ENCODE assay signal across 7 mouse cellular contexts in the genomic region with DNA sequence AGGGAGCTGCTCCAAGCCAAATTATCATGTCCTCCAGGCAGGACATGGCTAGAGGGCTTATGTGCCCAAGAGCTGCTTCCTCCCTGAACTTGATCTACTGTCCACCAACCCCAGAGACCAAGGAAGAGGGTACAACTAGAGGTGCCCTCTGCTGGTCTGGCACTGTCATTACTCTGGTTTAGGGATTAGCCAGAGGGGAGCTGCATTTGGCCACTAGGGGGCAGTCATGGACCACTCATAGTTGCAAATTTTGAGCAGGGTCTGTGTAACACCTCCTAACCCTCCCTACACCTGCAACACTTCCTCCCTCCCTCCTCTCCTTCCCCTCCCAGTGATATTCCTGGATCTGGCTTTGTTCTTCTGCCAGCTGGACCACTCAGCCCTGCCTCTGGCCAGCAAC. TPM values are rescaled to one million over a fixed set of nuclear protein-coding genes. Genes with fewer than 3 reads are reported as not detected.
DNase-seq lines count a peak whose midpoint lies in the region; ATAC-seq and TF ChIP-seq lines count a peak whose summit lies in the region.

No protein-coding gene starts in this region.

- ATAC-seq in limb, embryonic 14.5 days (ENCODE audit: low FRiP score, low read depth), result 0 out of 2 replicates have a peak, but pooled peaks have one; percentile 16
- ATAC-seq in midbrain, postnatal 0 days (ENCODE audit: low FRiP score), result peak; percentile 47

- H3K4me2 ChIP-seq in limb, embryonic 14.5 days (replicated peaks; ENCODE audit: low read depth, low read length, severe bottlenecking), result no peak overlapping the region
- H3K4me2 ChIP-seq in midbrain, postnatal 0 days (ENCODE audit: low read depth, low read length, poor library complexity, severe bottlenecking), result no peak overlapping the region

- peak; percentile 76 for DNase-seq in adrenal gland, adult 2 months
- peak; percentile 86 for DNase-seq in embryo, embryonic 10 days (ENCODE audit: low spot score)
- peak; percentile 68 to 81 for DNase-seq in gastrocnemius, postnatal 36 days
- DNase-seq in kidney, adult 2 months, result peak; percentile 80
- DNase-seq in limb, embryonic 14.5 days (ENCODE audit: low spot score), result peak; percentile 86
- DNase-seq in midbrain, postnatal 0 days (ENCODE audit: low spot score), result peak; percentile 89
- DNase-seq in spleen, postnatal 10 days (ENCODE audit: low spot score in 2 of 2), result peak; percentile 78 to 89

- H3K4me3 ChIP-seq in kidney, adult 2 months (ENCODE audit: insufficient read depth, low read depth, low read length), result no peak overlapping the region
- H3K4me3 ChIP-seq in limb, embryonic 14.5 days (replicated peaks; ENCODE audit: low read length), result no peak overlapping the region
- no peak overlapping the region for H3K4me3 ChIP-seq in midbrain, postnatal 0 days (ENCODE audit: low read depth, low read length)

- no peak overlapping the region for H3K27ac ChIP-seq in kidney, adult 2 months (ENCODE audit: insufficient read depth, low read depth, low read length)
- H3K27ac ChIP-seq in limb, embryonic 14.5 days (replicated peaks; ENCODE audit: low read depth, low read length), result no peak overlapping the region
- no peak overlapping the region for H3K27ac ChIP-seq in midbrain, postnatal 0 days (ENCODE audit: low read depth, low read length)

- H3K9ac ChIP-seq in limb, embryonic 14.5 days (ENCODE audit: low read depth, low read length, severe bottlenecking), result no peak overlapping the region
- no peak overlapping the region for H3K9ac ChIP-seq in midbrain, postnatal 0 days (replicated peaks; ENCODE audit: low read length, poor library complexity, severe bottlenecking)

- H3K9me3 ChIP-seq in limb, embryonic 14.5 days (ENCODE audit: control insufficient read depth, low read length), result no peaks in the 10 kb centered on the region
- no peaks in the 10 kb centered on the region for H3K9me3 ChIP-seq in midbrain, postnatal 0 days (ENCODE audit: low read length)

- no peaks in the 10 kb centered on the region for H3K36me3 ChIP-seq in kidney, adult 2 months (ENCODE audit: control insufficient read depth, insufficient read depth, low read length)
- peaks cover 34% of the 10 kb centered on the region for H3K36me3 ChIP-seq in limb, embryonic 14.5 days (ENCODE audit: control insufficient read depth, insufficient read depth, low read length)
- H3K36me3 ChIP-seq in midbrain, postnatal 0 days (ENCODE audit: insufficient read depth, low read length), result no peaks in the 10 kb centered on the region

- no peaks in the 10 kb centered on the region for H3K4me1 ChIP-seq in kidney, adult 2 months (ENCODE audit: control insufficient read depth, insufficient read depth, low read length)
- 0 out of 2 replicates have a peak, but pooled peaks cover 5% of the 10 kb centered on the region for H3K4me1 ChIP-seq in limb, embryonic 14.5 days (ENCODE audit: control insufficient read depth, insufficient read depth, low read length)
- peaks cover 12% of the 10 kb centered on the region; the same call in 1 of the 2 replicates for H3K4me1 ChIP-seq in midbrain, postnatal 0 days (ENCODE audit: insufficient read depth, low read length)

- intact Hi-C loops in gastrocnemius, postnatal 36 days (cut with DNase I), result loop anchor here (5.0 kb wide), 1 partner anchor 210 kb away; no protein-coding TSS in a partner anchor

- peak; percentile 99 for TF ChIP-seq CTCF in kidney, adult 2 months (conservative IDR thresholded peaks at IDR 0.05; ENCODE audit: insufficient read depth, insufficient read length, low read depth, low read length)
- peak; percentile 100 for TF ChIP-seq CTCF in midbrain, postnatal 0 days (IDR thresholded peaks at IDR 0.05)

- no peak for TF ChIP-seq POLR2A in kidney, adult 2 months (IDR thresholded peaks at IDR 0.05; ENCODE audit: low read depth, low read length)
- TF ChIP-seq POLR2A in limb, embryonic 14.5 days (IDR thresholded peaks at IDR 0.05; ENCODE audit: borderline replicate concordance, extremely low read depth, insufficient read depth, insufficient read length), result no peak

- H3K27me3 ChIP-seq in kidney, adult 2 months (replicated peaks; ENCODE audit: control insufficient read depth, insufficient read depth, low read length), result no peaks in the 10 kb centered on the region
- no peaks in the 10 kb centered on the region for H3K27me3 ChIP-seq in limb, embryonic 14.5 days (ENCODE audit: control insufficient read depth, insufficient read depth, low read length)
- no peaks in the 10 kb centered on the region for H3K27me3 ChIP-seq in midbrain, postnatal 0 days (ENCODE audit: insufficient read depth, low read length)

RNA-seq across cellular contexts. Expression of a gene that starts 2.1 kb away (rescaled TPM):
- total RNA-seq in adrenal gland, adult 2 months (2021), result not detected
- 0.29 and 0.93 TPM in 2 replicates for polyA plus RNA-seq in adrenal gland, adult 2 months (2012; rRNA removed)
- 1 to 10 TPM in 1 of 2 experiments, not detected in 1; 2.1 TPM for total RNA-seq in gastrocnemius, postnatal 36 days (2021)
- not detected in 2 replicates for polyA plus RNA-seq in kidney, adult 2 months (2012; rRNA removed)
- 0.41 and 0.93 TPM in 2 replicates for polyA plus RNA-seq in limb, embryonic 14.5 days (2012; rRNA removed)
- 7.5 and 8.8 TPM in 2 replicates for polyA plus RNA-seq in limb, embryonic 14.5 days (2014; fragmentation: Nextera tagmentation; extraction: Ambion mirVana)
- not detected in 2 replicates for total RNA-seq in midbrain, postnatal 0 days (2014; rRNA removed)
- 0.71 TPM in 1 of 2 replicates, not detected in the other for polyA plus RNA-seq in midbrain, postnatal 0 days (2015; fragmentation: Nextera tagmentation; extraction: Ambion mirVana)

RNA-seq across cellular contexts. Expression of a gene that starts 8.7 kb away (rescaled TPM):
- 100 to 1,000 TPM; 161 to 223 TPM for total RNA-seq in adrenal gland, adult 2 months (2021)
- 142 and 199 TPM in 2 replicates for polyA plus RNA-seq in adrenal gland, adult 2 months (2012; rRNA removed)
- 10 to 100 TPM; 17.6 to 22.7 TPM for total RNA-seq in gastrocnemius, postnatal 36 days (2021)
- polyA plus RNA-seq in kidney, adult 2 months (2012; rRNA removed), result 26.9 and 28.6 TPM in 2 replicates
- polyA plus RNA-seq in limb, embryonic 14.5 days (2012; rRNA removed), result 11.8 and 12.7 TPM in 2 replicates
- polyA plus RNA-seq in limb, embryonic 14.5 days (2014; fragmentation: Nextera tagmentation; extraction: Ambion mirVana), result 4.9 and 10.5 TPM in 2 replicates
- 49.6 and 53.9 TPM in 2 replicates for total RNA-seq in midbrain, postnatal 0 days (2014; rRNA removed)
- polyA plus RNA-seq in midbrain, postnatal 0 days (2015; fragmentation: Nextera tagmentation; extraction: Ambion mirVana), result 31.4 and 33.8 TPM in 2 replicates
